Mouse (Mus musculus) brown adipose tissue, adult 24 weeks (tissue): ENCODE results near the gene Prr14. TPM values are rescaled to one million over a fixed set of nuclear protein-coding genes. Genes with fewer than 3 reads are reported as not detected.
"Not testable (repeated sequence)": the region's sequence is repeated elsewhere in the genome, so short reads cannot be mapped to it uniquely, and the experiment has no call there.

Experiments used
- H3K27ac ChIP-seq: fragments of 200-500 bp; replicated peaks from 2 replicates; pipeline ENCODE4 v1.5.1; 2012; ENCODE audit warnings: low read depth, mild to moderate bottlenecking, low read length
- H3K4me1 ChIP-seq: fragments of 200-500 bp; 2 replicates; pipeline ENCODE4 v1.6.1; 2012; ENCODE audit warnings: low read length, mixed read lengths; ENCODE audit not compliant: control insufficient read depth, insufficient read depth, insufficient read length
- H3K4me3 ChIP-seq: fragments of 200-500 bp; 2 replicates; pipeline ENCODE4 v1.5.1; 2012; ENCODE audit warnings: low read depth, mild to moderate bottlenecking, low read length, moderate library complexity; ENCODE audit not compliant: insufficient read depth
- polyA plus RNA-seq: library from polyadenylated mRNA; stranded (reverse); fragments of >200 nt; gene quantifications from 2 replicates; pipeline ENCODE4 v1.2.4, GENCODE M21; 2012; ENCODE audit not compliant: missing spikeins, insufficient read depth, insufficient read length

Prr14 gene
- polyA plus RNA-seq, result 26.0 and 27.1 TPM in 2 replicates

DNA sequence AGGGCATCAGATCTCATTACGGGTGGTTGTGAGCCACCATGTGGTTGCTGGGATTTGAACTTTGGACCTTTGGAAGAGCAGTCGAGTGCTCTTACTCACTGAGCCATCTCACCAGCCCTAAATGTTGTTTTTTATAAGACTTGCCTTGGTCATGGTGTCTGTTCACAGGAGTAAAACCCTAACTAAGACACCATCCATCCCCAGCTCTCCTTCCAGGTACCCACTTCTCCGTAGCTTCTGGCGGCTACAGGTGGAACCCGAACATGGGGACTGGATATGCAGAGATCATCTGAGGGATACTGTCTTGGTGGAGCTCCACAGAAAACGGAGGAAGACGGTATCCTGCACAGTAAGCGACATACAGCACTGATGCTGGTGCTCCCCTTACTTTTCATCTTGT, at the start of gene Prr14:
Gene Prr14, plus strand, starts transcription at position 301 of the 400 bp plus-strand sequence.
- not testable (repeated sequence) for H3K4me1 ChIP-seq, H3K4me3 ChIP-seq, H3K27ac ChIP-seq

DNA sequence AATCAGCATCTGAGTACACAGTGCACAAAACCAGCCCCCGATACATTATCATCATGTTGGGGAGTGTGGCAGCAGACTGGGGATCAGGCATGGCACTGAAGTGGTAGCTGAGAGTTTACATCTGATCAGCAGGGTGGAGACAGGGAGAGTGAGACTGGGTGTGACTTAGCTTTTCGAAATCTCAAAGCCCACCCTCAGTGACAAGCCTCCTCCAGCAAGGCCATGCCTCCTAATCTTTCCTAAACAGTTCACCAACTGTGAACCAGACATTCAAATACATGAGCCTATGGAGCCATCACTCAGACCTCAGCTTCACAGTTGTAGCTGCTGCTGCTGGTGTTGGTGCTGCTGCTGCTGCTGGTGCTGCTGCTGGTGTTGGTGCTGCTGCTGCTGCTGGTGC, 48.0 kb upstream of the Prr14 start:
- H3K4me3 ChIP-seq, result no peak overlapping the region

DNA sequence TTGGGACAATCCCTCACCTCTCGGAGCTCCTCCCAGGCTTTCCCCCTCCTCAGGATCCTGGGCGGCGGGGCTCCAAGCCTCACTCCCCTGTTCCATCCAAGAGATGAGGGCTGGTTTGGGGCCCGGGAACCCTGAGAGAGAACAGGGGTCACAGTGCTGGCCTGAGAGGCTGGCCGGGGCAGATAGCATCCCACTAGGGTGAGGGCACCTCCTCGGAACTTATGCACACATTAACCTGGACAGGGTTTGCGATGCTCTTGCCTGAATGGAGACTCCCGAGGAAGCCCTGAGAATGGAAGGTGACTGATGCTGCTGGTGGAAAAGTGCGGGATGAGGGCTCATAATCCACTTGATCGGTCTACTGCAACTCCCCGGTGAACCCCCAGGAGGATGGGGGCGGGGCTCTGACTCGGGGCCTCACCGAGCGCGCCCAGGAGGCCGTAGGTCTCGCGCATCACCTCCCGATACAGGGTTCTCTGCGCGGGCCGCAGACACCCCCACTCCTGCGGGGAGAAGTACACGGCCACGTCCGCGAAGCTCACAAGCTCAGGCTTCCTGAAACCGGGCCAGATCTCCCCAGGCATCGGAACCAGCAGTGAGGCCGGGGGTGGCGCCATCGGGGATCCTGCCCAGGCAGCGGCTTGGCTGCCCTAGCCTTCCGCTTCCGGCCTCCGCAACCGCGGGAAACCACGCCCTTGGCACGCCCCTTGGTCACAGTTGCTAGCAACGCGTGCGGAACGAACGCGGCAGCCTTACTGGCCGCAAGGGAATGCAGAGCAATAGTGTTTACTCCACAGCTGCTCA, 37.8 kb upstream of the Prr14 start, which contains the start of gene Zfp688:
Gene Zfp688, minus strand, starts transcription at position 681 of the 804 bp plus-strand sequence.
- Histone ChIP-seq H3K4me1 (peaks cover 5% of the 10 kb centered on the region; the same call in 1 of the 2 replicates), H3K4me3 (peak within 1 kb of the TSS; percentile 89), H3K27ac (peak within 1 kb of the TSS; percentile 61)

More for the DNA sequence above, 48.0 kb upstream of the Prr14 start:
- no peak overlapping the region for H3K27ac ChIP-seq
- no peaks in the 10 kb centered on the region for H3K4me1 ChIP-seq

DNA sequence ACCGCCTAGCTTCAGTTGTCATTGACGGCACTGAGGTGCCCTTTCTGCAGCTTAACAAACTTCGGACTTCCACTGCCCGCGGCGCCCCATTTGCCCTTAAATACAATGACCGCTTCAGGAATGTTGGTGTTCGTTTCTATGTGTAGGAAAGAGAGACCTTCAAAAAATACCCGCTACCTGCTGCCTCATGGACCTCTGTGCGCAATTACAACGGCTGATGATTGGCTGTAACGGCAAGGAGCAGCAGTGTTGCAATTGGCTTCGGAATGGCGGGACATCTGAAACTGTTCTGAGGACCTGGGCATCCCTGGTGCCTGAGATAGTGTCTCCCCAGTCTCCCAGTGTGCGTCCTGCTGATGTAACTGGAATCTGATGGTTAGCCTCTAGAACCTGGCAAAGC, 37.2 kb upstream of the Prr14 start:
- Histone ChIP-seq H3K4me1 (peaks cover 5% of the 10 kb centered on the region; the same call in 1 of the 2 replicates), H3K27ac (no peak overlapping the region), H3K4me3 (peak overlapping the region; percentile 56)

DNA sequence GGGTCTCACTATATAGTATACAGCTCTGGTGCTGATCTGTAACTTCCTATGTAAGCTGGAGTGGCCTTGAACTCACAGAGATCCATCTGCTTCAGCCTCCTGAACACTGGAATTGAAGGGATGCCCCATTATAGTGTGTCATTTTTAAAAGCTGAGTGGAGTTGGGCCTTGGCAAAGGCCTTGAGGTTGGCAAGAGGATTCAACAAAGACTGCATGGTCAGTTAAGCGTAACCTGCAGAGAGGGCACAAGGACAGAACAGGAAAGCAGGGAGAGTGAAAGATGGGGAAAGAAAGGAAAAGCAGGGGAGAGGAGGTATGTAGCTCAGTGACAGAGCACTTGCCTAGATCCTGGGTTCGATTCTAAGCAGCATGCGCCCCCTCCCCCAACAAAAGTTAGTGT, 34.1 kb upstream of the Prr14 start:
- Histone ChIP-seq H3K27ac (no peak overlapping the region), H3K4me3 (no peak overlapping the region), H3K4me1 (peaks cover 5% of the 10 kb centered on the region; the same call in 1 of the 2 replicates)

DNA sequence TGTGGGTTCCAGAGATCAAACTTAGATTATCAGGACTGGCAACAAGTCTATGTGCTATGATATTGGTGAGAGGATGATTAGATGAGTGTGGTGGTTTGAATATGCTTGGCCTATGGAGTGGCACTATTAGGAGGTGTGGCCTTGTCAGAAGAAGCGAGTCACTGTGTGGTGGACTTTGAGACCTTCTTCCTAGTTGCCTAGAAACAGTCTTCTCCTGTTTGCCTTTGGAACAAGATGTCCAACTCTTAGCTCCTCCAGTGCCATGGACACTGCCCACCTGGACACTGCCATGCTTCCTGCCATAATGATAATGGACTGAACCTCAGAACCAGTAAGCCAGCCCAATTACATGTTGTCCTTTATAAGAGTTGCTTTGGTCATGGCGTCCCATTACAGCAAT, 33.5 kb upstream of the Prr14 start:
- H3K27ac ChIP-seq, result peak overlapping the region; percentile 63
- H3K4me3 ChIP-seq, result no peak overlapping the region
- peaks cover 5% of the 10 kb centered on the region; the same call in 1 of the 2 replicates for H3K4me1 ChIP-seq

DNA sequence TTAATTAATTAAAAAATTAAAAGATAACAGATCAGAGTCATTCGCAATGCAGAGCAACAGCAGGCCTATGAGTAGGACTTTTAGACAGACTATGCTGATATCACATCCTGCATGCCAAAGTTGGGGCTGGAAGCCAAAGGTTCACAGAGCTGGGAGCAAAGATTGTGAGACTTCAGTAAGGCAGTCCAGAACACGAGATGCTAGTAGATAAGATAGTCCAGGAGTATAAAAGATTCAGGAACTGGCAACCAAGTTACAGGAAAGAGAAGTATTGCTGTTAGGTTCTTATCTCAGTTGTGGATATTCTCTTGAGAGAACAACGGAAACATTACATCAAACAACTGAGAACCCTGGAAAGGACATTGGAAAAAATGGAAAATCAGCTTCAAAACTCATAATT, 33.1 kb upstream of the Prr14 start:
- H3K4me3 ChIP-seq, result no peak overlapping the region
- no peak overlapping the region; the same call in 1 of the 2 replicates for H3K27ac ChIP-seq
- H3K4me1 ChIP-seq, result 0 out of 2 replicates have a peak, but pooled peaks cover 3% of the 10 kb centered on the region

DNA sequence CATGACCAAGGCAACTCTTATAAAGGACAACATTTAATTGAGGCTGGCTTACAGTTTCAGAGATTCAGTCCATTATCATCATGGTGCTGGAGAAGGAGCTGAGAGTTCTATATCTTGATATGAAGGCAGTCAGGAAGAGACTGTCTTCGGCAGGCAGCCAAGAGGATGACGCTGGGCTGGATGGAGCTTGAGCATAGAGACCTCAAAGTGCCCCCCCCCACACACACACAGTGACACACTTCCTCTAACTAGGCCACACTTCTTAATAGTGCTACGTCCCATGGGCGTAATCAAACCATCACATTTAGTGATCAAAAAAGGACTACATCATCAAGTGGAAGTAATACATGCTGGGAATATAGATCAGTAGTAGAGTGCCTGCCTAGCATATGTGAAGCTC, 24.2 kb upstream of the Prr14 start:
- no peaks in the 10 kb centered on the region for H3K4me1 ChIP-seq
- no peak overlapping the region for H3K27ac ChIP-seq
- H3K4me3 ChIP-seq, result no peak overlapping the region

DNA sequence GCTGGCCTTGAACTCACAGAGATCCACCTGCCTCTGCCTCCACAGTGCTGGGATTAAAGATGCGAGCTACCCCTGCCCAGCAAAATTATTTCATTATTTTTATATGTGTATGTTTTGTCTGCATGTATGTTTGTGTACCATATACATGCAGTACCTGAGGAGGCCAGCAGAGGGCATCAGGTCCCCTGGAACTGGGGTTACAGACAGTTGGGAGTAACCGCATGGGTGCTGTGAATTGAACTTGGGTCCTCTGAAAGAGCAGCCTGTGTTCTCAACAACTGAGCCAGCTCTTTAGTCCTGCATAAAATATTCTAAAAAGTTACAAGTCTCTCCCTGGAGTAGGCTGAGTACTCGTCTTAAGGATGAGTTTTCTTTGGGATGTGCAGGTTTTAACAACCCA, 21.7 kb upstream of the Prr14 start:
- Histone ChIP-seq H3K4me1 (no peaks in the 10 kb centered on the region), H3K4me3 (no peak overlapping the region), H3K27ac (no peak overlapping the region)

DNA sequence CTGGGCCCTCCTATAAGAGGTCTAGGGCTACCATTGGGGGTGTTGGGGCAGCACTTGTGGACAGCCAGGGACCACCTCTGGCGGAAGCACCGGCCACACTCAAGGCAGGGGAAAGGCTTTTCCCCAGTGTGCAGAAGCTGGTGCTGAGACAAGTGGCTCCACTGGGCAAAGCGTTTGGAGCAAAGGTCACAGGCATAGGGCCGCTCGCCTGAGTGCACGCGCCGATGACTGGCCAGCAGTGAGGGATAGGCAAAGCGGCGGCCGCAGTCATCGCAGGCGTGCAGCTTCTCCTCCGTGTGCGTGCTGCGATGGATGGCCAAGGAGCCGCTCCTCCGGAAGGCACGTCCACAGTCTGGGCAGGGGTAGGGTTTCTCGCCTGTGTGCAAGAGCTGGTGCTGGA, 15.4 kb upstream of the Prr14 start:
- H3K27ac ChIP-seq, result no peak overlapping the region
- no peak overlapping the region for H3K4me3 ChIP-seq
- H3K4me1 ChIP-seq, result no peaks in the 10 kb centered on the region

DNA sequence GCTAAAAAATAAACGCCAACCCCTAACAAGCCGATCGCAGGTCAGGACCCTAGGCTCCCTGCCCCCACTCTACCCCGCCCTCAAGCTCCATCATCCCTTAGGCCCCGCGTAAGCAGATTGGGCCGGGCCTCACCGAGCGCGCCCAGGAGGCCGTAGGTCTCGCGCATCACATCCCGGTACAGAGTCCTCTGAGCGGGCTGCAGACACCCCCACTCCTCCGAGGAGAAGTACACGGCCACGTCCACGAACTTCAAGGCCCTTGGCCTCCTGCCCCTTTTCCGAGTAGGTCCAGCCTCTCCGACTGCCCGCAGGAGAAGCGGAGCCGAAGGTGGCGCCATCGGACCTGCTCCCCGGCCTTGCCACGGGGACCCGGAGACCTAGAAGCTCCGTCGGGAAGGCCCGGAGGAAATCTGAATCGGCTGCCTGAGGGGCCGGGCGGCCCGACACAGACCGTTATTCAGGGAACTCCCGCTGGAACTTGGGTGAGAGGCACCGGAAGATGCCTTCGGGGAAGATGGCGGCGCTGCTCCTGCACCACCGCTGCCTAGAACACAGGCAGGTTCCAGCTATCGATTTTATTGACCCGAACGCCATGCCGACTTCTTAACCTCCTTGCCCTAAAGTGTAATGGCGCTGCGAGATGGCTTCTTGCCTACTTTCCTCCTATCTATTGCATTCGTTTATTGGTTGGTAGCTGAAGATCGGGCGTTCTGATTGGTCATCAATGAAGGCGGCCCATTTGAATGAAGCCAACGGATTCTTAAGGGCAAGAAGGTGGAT, 10.7 kb upstream of the Prr14 start, which contains the start of gene Zfp689:
Gene Zfp689, minus strand, starts transcription at position 638 of the 780 bp plus-strand sequence.
- Histone ChIP-seq H3K4me1 (peaks cover 8% of the 10 kb centered on the region), H3K4me3 (peak within 1 kb of the TSS; percentile 83), H3K27ac (peak within 1 kb of the TSS; percentile 84)

DNA sequence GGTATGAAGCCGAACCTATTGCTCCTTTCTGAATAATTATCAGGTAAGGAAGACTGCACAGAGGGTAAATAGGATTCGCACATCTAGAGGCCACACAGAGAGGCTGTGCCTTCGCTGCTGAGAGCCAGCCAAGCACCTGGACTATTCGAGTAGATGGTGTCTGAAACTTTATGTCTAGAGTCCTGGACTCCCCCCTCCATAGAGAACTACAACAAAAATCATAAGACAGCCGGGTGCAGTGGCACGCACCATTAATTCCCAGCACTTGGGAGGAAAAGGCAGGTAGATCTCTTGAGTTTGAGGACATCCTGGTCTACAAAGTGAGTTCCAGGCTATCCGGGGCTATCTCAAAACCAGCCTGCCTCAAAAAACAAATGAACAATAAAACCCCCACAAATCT, 9.4 kb upstream of the Prr14 start:
- Histone ChIP-seq H3K4me1 (peaks cover 8% of the 10 kb centered on the region), H3K27ac (no peak overlapping the region), H3K4me3 (no peak overlapping the region)

DNA sequence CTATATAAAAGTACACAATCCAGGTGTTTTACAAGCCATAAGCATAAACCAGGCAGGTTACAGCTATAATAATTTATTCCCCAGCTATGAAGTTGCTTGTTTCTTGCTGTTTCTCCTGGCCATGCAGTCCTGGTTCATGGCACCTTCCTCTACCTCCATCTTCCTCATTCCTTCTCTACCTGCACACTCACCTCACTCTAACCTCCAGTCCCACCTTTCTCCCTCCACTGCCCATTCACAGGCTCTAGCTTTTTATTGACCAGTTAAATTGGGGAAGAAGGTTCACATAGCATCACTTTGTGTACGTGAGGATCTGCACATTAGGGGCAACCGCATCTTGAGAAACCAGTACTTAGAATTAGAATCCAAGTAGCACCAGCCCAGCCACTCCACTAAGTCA, 6.4 kb upstream of the Prr14 start:
- Histone ChIP-seq H3K4me3 (no peak overlapping the region), H3K27ac (no peak overlapping the region), H3K4me1 (peaks cover 8% of the 10 kb centered on the region)

DNA sequence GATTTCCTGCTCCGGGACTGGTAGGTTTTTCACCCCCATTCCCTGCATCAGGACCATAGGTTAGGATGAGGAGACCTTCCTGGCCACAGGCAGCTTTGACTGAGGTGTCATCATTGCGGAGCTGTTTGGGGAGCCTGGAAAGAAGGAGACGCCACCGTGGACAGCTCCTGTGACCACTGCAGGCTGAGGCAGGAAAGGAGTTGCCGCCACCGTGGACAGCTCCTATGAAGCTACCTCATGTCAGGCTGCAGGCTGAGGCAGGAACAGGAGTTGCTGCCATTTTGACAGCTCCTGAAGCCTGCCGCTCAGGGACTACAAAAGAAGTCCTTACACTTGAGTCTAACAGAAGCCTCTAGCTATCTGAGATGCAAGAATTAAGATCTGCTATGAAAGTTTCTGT, 4.5 kb upstream of the Prr14 start:
- Histone ChIP-seq H3K4me1 (peaks cover 1% of the 10 kb centered on the region), H3K27ac (no peak overlapping the region), H3K4me3 (no peak overlapping the region)

DNA sequence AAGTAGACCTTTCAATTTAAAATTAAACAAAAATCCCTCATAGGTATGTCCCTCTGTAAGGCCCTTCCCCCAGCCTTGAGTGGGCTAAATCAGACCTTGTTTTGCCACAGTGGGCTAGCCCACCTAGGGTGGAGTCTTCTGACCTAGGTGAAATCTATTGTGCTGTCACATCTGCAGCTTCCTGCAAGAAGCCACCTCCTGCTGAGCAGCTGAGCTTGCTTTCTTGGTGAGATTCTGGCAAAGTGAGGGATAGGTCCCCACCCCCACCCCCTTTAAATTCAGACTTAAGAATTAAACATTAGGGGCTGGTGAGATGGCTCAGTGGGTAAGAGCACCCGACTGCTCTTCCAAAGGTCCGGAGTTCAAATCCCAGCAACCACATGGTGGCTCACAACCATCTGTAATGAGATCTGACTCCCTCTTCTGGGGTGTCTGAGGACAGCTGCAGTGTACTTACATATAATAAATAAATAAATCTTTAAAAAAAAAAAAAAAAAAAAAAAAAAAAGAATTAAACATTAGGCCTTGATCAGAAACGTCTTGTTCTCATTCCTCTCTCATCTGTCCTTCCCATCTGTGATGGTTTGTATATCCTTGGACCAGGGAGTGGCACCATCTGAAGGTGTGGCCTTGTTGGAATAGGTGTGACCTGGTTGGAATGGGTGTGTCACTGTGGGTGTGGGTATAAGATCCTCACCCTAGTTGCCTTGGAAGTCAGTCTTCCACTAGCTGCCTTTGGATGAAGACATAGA, 864 bp upstream of the Prr14 start:
- not testable (repeated sequence) for H3K27ac ChIP-seq, H3K4me3 ChIP-seq, H3K4me1 ChIP-seq
